Mouse (Mus musculus) megakaryocyte, embryonic 14.5 days (primary cell): ENCODE measurements around the gene Fgd5. TPM values are rescaled to one million over a fixed set of nuclear protein-coding genes. Genes with fewer than 3 reads are reported as not detected.

Experiments used
- H3K27me3 ChIP-seq: replicated peaks from 2 replicates; pipeline ENCODE3; 2012; ENCODE audit warnings: inconsistent platforms
- H3K36me3 ChIP-seq: replicated peaks from 2 replicates; pipeline ENCODE3; 2012; ENCODE audit warnings: low read length, inconsistent platforms, mixed read lengths
- H3K4me1 ChIP-seq: 2 replicates; pipeline ENCODE4 v1.6.1; 2012; ENCODE audit warnings: inconsistent platforms
- H3K4me3 ChIP-seq: replicated peaks from 2 replicates; pipeline ENCODE3; 2012; ENCODE audit warnings: moderate library complexity, mild to moderate bottlenecking, inconsistent platforms
- H3K9me3 ChIP-seq: 2 replicates; pipeline ENCODE4 v1.6.1; 2012; ENCODE audit warnings: inconsistent platforms
- FLI1 ChIP-seq: IDR thresholded peaks from 2 replicates; pipeline ENCODE4 v1.6.1; 2012; ENCODE audit warnings: low read length, inconsistent platforms, mixed read lengths
- GATA1 ChIP-seq: IDR thresholded peaks from 3 replicates; pipeline ENCODE4 v1.6.1; 2012; ENCODE audit warnings: mixed read lengths, low read length, inconsistent platforms, borderline replicate concordance
- polyA plus RNA-seq: library from polyadenylated mRNA; stranded (reverse); fragments of >175 nt; gene quantifications from 2 replicates; pipeline ENCODE4 v1.2.3, GENCODE M21; 2012; ENCODE audit warnings: low replicate concordance; ENCODE audit not compliant: insufficient read depth

The Fgd5 gene
- polyA plus RNA-seq, 1 experiment, result 0.08 TPM

DNA sequence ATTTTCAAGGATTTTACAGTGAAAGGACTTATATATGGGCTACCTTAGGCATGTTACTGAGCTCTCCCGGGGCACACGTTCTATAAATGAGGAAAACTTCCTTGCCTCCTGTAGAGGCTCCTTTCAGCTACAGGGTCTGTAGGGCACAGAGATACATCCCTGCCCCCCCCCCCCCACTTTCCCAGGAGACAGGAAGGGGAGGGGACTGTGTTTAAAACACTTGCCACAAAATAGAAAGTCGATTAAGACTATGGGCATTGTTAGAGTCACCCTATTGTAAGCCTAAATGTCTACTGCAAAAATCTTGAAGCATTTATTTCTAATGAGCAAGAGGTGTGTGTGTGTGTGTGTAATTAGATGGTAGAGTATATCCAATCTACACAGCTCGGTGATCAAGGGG is 111.8 kb downstream of the Fgd5 start:
- Histone ChIP-seq H3K36me3 (peaks cover 6% of the 10 kb centered on the region), H3K4me3 (peak overlapping the region; percentile 96), H3K9me3 (peaks cover 7% of the 10 kb centered on the region; the same call in 1 of the 2 replicates), H3K4me1 (peaks cover 34% of the 10 kb centered on the region), H3K27me3 (peaks cover 2% of the 10 kb centered on the region)
- TF ChIP-seq FLI1, result no peak
- TF ChIP-seq GATA1, result no peak

DNA sequence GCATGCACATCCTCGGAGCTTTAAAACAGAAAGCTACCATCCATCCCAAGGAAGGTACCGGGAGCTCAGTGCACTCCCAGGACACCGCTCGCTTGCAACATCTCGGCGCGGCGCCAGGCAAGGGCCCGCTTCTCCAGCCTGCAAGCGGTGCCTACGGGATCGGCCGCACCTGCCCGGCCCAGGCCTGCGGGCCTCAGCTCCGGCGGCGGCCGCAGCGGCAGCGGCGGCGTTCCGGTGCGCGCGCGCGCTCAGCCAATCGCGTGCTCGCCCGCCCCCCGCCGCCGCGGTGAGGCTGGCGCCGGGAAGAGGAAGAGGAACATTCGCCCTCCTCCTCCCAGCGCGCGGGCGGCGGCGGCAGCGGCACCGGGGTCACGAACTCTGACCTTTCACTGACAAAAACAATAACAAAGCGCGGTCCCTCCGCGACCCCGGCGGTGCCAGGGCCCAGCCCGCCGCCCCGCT is 112.5 kb downstream of the Fgd5 start, which contains the start of gene Nr2c2:
Gene Nr2c2 (plus strand): TSS at position 261 of the 462 bp plus-strand sequence.
- Histone ChIP-seq H3K27me3 (no peaks in the 10 kb centered on the region), H3K36me3 (peaks cover 6% of the 10 kb centered on the region), H3K4me3 (peak within 1 kb of the TSS; percentile 96), H3K9me3 (peaks cover 7% of the 10 kb centered on the region; the same call in 1 of the 2 replicates), H3K4me1 (peaks cover 41% of the 10 kb centered on the region)
- TF ChIP-seq FLI1 (no peak), GATA1 (no peak)

DNA sequence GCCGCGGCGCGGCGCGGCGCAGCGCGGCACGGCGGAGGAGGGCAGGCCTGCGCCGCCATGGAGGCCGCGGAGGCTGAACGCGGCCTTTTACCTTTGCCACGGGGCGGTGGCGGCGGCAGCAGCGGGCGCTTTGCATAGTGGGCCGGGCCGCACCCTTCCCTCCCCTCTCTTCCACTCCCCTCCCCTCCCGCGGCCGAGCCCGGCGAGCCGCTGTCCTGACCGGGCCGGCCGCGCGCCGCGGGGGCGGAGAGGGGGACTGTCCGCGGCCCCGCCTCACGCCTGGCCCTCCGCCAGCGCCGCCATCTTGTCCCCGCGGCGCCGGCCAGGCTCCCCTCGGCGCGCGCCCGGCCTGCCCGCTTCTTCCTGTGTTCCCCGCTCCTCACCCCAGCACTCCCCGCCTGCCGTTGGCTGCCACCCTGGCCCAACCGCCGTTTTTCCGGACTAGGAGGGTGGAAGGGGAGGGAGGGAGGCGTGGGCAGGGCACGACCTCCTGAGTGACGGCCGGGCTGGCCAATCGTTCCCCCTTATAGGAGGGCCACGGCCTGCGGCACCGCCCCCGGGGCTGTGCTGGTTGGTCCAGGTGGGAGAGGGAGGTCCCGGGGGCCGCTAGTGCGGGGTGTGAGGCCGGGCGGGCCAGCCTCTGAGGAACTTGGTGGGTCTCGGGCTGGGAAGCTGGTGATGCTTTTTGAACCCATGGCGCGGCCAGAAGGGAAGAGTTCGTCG is 113.2 kb downstream of the Fgd5 start:
- TF ChIP-seq GATA1, result no peak
- no peak for TF ChIP-seq FLI1
- H3K4me1 ChIP-seq, result peaks cover 48% of the 10 kb centered on the region

DNA sequence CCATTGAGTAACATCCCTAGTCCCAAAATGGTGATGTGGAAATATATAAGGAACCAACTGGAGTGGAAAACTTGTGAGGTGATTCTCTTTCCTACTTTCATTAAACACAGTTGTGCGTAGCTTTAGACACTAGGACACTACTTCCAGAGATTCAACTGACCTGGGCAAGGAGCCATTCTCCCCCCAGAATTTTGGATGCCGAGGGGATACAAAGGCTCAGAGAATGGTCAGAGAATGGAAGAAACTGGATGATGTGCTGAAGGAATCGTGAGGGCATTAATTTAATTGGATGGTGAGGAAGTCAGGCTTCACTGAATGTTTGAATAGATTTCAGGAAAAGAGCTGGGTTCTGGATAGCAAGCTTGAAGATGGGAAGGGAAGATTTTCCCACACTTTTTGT is 114.1 kb downstream of the Fgd5 start:
- Histone ChIP-seq H3K4me1 (peaks cover 50% of the 10 kb centered on the region), H3K36me3 (peaks cover 2% of the 10 kb centered on the region), H3K27me3 (no peaks in the 10 kb centered on the region), H3K4me3 (peak overlapping the region; percentile 96), H3K9me3 (0 out of 2 replicates have a peak, but pooled peaks cover 4% of the 10 kb centered on the region)
- TF ChIP-seq FLI1 (no peak), GATA1 (no peak)

More for the DNA sequence above, 113.2 kb downstream of the Fgd5 start:
- peaks cover 6% of the 10 kb centered on the region for H3K36me3 ChIP-seq
- H3K27me3 ChIP-seq, result no peaks in the 10 kb centered on the region
- H3K4me3 ChIP-seq, result peak overlapping the region; percentile 96
- H3K9me3 ChIP-seq, result peaks cover 7% of the 10 kb centered on the region; the same call in 1 of the 2 replicates

DNA sequence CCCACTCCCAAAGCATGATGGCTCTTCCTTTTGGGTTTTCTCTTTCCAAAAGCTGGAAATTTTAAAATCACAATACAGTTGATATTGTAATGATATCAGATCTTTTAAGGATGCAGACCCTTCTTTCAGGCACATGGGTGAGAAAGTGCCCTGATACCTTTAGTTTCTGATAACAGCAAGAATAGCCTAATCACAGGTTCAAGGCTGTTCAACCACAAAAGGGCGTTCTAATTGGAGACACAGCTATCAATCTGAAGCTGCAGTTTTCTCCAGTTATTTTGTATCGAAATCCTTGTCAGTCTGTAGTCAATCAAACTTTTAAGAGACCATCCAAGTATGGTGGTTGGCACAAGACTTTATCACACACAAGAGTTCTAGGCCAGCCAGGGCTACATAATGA is 115.2 kb downstream of the Fgd5 start:
- TF ChIP-seq GATA1 (no peak), FLI1 (no peak)
- peaks cover 57% of the 10 kb centered on the region for H3K4me1 ChIP-seq
- no peaks in the 10 kb centered on the region for H3K36me3 ChIP-seq

DNA sequence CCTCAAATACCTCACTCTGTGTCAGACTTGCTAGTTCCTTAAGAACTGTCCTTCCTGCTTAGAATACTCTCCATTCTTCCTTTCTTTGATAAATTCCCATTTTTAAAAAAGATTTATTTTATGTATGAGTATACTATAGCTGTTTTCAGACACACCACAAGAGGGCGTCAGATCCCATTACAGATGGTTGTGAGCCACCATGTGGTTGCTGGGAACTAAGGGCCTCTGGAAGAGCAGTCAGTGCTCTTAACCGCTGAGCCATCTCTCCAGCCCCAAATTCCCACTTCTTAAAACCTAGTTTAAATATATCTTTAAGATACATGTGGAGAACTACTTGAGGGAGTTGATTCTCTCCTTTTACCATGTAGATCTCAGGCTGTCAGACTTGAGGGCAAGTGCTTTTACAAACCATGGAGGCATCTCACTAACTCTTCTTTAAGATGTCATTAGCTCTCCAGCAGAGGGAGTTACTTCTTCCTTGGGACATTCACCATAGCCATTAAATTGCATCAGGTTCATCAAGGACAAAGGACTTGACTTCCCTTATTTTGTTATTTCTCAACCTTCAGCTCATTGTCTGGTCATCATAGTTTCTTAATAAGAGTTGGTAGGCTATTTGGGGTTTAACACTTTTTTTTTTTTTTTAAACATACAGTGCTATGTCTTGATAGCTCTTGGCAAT is 122.1 kb downstream of the Fgd5 start:
- no peaks in the 10 kb centered on the region for H3K9me3 ChIP-seq
- H3K36me3 ChIP-seq, result peaks cover 6% of the 10 kb centered on the region
- H3K4me1 ChIP-seq, result peaks cover 63% of the 10 kb centered on the region
- no peak overlapping the region for H3K4me3 ChIP-seq
- TF ChIP-seq FLI1 (no peak), GATA1 (no peak)
- no peaks in the 10 kb centered on the region for H3K27me3 ChIP-seq

More for the DNA sequence above, 115.2 kb downstream of the Fgd5 start:
- Histone ChIP-seq H3K27me3 (no peaks in the 10 kb centered on the region), H3K9me3 (no peaks in the 10 kb centered on the region), H3K4me3 (no peak overlapping the region)

DNA sequence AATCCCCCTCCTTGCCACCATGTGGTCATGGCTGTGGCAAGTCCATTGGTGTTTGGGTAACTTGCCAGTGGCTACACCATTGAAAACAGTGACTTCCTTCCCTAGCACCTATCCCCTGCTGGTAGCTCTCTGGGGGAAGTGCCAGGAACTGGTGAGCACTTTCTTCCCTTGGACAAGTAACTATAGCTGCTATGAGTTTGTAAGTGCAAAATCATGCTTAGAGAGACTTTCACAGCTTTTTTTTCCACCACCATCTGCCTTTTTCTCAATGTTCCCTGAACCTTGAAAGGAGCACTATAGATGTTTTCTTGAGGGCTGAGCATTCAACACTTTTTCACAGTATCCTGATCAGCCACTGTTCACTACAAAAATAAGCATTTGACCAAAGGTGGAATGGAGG is 145.9 kb downstream of the Fgd5 start:
- peaks cover 23% of the 10 kb centered on the region for H3K4me1 ChIP-seq
- peaks cover 12% of the 10 kb centered on the region for H3K36me3 ChIP-seq
- no peaks in the 10 kb centered on the region for H3K9me3 ChIP-seq
- no peak overlapping the region for H3K4me3 ChIP-seq
- no peak for TF ChIP-seq FLI1
- TF ChIP-seq GATA1, result no peak
- H3K27me3 ChIP-seq, result no peaks in the 10 kb centered on the region

Other genes with a start within 250 kb of the Fgd5 start
- not detected in 2 replicates for gene Grip2, start 151.6 kb upstream of the Fgd5 start, polyA plus RNA-seq
- 2.6 and 6.0 TPM in 2 replicates for gene Ccdc174, start 100.8 kb upstream of the Fgd5 start, polyA plus RNA-seq
- 0.03 and 2.0 TPM in 2 replicates for gene 4930590J08Rik, start 76.1 kb upstream of the Fgd5 start, polyA plus RNA-seq
- 0.64 and 1.1 TPM in 2 replicates for gene Nr2c2, start 112.5 kb downstream of the Fgd5 start, polyA plus RNA-seq
- gene Mrps25, start 205.2 kb downstream of the Fgd5 start, polyA plus RNA-seq, result 17.4 TPM in 1 of 2 replicates, not detected in the other
- gene Rbsn, start 236.0 kb downstream of the Fgd5 start, polyA plus RNA-seq, result 1.3 and 2.2 TPM in 2 replicates